Mouse (Mus musculus) heart, adult 2 months (tissue): Measurements from ENCODE around the gene Dab1. TPM values are rescaled to one million over a fixed set of nuclear protein-coding genes. Genes with fewer than 3 reads are reported as not detected.

Experiments used
- DNase-seq, 2 experiments: peaks; one replicate each; pipeline ENCODE4 v3.0.0; 2021
- H3K27ac ChIP-seq: fragments of 200-600 bp; 2 replicates; pipeline ENCODE4 v1.8.1; 2022
- H3K27me3 ChIP-seq: fragments of 200-500 bp; 2 replicates; pipeline ENCODE4 v1.6.1; 2012; ENCODE audit warnings: mild to moderate bottlenecking, low read length, inconsistent platforms, mixed read lengths; ENCODE audit not compliant: control insufficient read depth, insufficient read depth
- H3K36me3 ChIP-seq: fragments of 200-500 bp; 2 replicates; pipeline ENCODE4 v1.6.1; 2012; ENCODE audit warnings: low read length, inconsistent platforms; ENCODE audit not compliant: control insufficient read depth, insufficient read depth
- H3K4me1 ChIP-seq: fragments of 200-500 bp; 2 replicates; pipeline ENCODE4 v1.6.1; 2011; ENCODE audit warnings: low read length; ENCODE audit not compliant: control insufficient read depth, insufficient read depth
- H3K4me3 ChIP-seq: fragments of 200-600 bp; 2 replicates; pipeline ENCODE4 v1.8.1; 2022
- H3K79me2 ChIP-seq: fragments of 200-500 bp; replicated peaks from 2 replicates; pipeline ENCODE4 v1.6.1; 2012; ENCODE audit warnings: mild to moderate bottlenecking, inconsistent platforms, low read length, moderate library complexity, mixed read lengths; ENCODE audit not compliant: control insufficient read depth, insufficient read depth
- H3K9ac ChIP-seq: fragments of 200-500 bp; 2 replicates; pipeline ENCODE4 v1.6.1; 2012; ENCODE audit warnings: low read depth, mild to moderate bottlenecking, control low read depth, inconsistent platforms, low read length, mixed read lengths
- CTCF ChIP-seq: fragments of 200-600 bp; IDR thresholded peaks from 2 replicates; pipeline ENCODE4 v1.8.1; 2022; ENCODE audit warnings: antibody characterized with exemption, mild to moderate bottlenecking, moderate library complexity
- EP300 ChIP-seq: fragments of 200-500 bp; IDR thresholded peaks from 2 replicates; pipeline ENCODE4 v1.6.1; 2011; ENCODE audit warnings: low read depth, low read length, control low read depth; ENCODE audit not compliant: insufficient read depth
- POLR2A ChIP-seq: fragments of 200-500 bp; IDR thresholded peaks from 2 replicates; pipeline ENCODE4 v1.6.1; 2011; ENCODE audit warnings: mild to moderate bottlenecking, low read depth, low read length, control low read depth; ENCODE audit not compliant: insufficient read depth
- WGBS: fragments of 180-500 bp; shearing (Covaris S2); methylation state at CpG from one replicate; pipeline ENCODE4 v1.1.7; 2018; 5-methylcytosine and 5-hydroxymethylcytosine counted together
- intact Hi-C: fragments of 180-260 bp; cut with DNase I; formaldehyde crosslinking; loops from one replicate; pipeline ENCODE4 v1.15.1; 2025
- polyA plus RNA-seq: library from polyadenylated mRNA; depleted of rRNA; stranded (reverse); fragments of >200 nt; gene quantifications from 2 replicates; pipeline ENCODE4 v1.2.3, GENCODE M21; 2012
- total RNA-seq, 2 experiments: library from RNA; stranded (reverse); gene quantifications; 2 replicates each; pipeline ENCODE4 v1.2.3; 2021

The Dab1 gene
- total and polyA plus RNA-seq, 3 experiments = 0.21 TPM; not detected in 2

- TF ChIP-seq CTCF (no peak), POLR2A (no peak), EP300 (no peak)
- no peak overlapping the region for H3K9ac ChIP-seq
- no peaks in the 10 kb centered on the region for H3K4me1 ChIP-seq
- H3K79me2 ChIP-seq = no peaks in the 10 kb centered on the region
- no peak for DNase-seq
- H3K4me3 ChIP-seq = no peak overlapping the region
- no peaks in the 10 kb centered on the region for H3K27me3 ChIP-seq
- intact Hi-C loops = no loop called here
- no peak overlapping the region for H3K27ac ChIP-seq
- H3K36me3 ChIP-seq = no peaks in the 10 kb centered on the region
- WGBS = 85% methylated on average over 1 of the region's 1 CpGs
Observed at GRCm38 (mm10) chr4:104275260-104275659, 656.1 kb downstream of the Dab1 start.

DNA sequence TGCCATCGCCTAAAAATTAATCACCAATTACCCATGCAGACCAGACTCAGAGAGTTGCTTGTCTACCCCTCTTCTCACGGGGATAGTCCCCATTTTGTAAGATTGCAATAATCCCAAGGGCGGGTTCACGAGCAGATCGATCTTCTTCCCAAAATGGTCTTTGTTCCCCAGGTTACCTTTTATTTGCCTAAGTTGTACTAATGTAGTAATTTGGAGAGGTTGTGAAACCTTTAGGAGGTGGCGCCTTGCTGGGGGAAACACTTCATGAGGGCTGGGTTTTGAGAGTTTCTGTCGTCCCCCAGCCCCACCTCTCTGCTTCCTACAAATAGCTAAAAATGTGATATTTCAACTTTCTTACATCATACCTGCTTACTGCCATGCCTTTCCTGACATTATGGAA lies 657.8 kb downstream of the Dab1 start:
- Histone ChIP-seq H3K27ac (no peak overlapping the region), H3K9ac (no peak overlapping the region), H3K4me1 (no peaks in the 10 kb centered on the region), H3K79me2 (no peaks in the 10 kb centered on the region), H3K4me3 (no peak overlapping the region), H3K36me3 (no peaks in the 10 kb centered on the region), H3K27me3 (no peaks in the 10 kb centered on the region)
- 83% methylated on average over 7 of the region's 7 CpGs for WGBS
- intact Hi-C loops = no loop called here
- no peak for DNase-seq
- TF ChIP-seq POLR2A (no peak), CTCF (no peak)

DNA sequence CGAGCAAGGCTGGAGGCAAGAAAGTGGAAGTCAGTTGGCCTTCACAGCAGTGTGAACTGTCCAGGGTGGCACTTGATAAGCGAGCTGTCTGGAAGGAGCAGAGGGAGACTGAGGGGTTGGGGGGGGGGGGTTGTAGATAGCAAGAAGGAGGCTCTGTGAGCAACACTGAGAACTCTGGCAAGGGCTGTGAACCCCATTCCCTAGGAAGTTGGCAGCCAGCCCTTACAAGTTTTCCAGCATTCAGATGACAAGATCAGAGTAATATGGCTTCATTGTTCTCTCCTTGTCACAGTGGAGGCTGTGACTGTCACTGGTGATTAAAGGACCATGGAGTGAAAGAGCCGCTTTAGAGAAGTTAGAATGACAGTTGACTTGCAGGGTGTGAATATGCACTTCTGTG lies 662.4 kb downstream of the Dab1 start:
- no peaks in the 10 kb centered on the region for H3K36me3 ChIP-seq
- H3K27ac ChIP-seq = no peak overlapping the region
- TF ChIP-seq POLR2A = no peak
- TF ChIP-seq EP300 = no peak
- no peak for TF ChIP-seq CTCF
- WGBS = 44% methylated on average over 3 of the region's 3 CpGs
- H3K27me3 ChIP-seq = no peaks in the 10 kb centered on the region
- H3K4me1 ChIP-seq = no peaks in the 10 kb centered on the region
- no peak overlapping the region for H3K9ac ChIP-seq
- intact Hi-C loops = no loop called here
- H3K4me3 ChIP-seq = no peak overlapping the region
- H3K79me2 ChIP-seq = no peaks in the 10 kb centered on the region
- DNase-seq = no peak

DNA sequence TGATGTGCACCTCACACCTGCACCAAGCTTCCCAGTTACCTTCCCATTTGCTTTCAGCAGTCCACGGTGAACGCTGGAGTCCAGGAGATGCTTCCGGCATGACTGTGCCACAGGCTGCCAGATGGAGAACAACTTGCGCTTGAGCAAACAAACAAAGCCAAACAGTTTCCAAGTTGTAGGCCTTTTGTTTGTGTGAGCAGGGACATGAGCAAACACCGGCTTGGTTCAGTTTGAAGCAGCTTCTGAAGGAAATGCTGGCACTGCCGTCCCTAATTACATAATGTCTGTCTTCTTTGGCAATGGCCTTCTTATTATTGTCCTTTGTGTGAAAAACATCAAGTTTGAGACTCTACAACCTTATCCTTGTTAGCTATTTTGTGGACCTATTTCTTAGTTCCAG lies 664.7 kb downstream of the Dab1 start:
- Histone ChIP-seq H3K9ac (no peak overlapping the region), H3K79me2 (no peaks in the 10 kb centered on the region), H3K27me3 (no peaks in the 10 kb centered on the region), H3K4me1 (no peaks in the 10 kb centered on the region), H3K27ac (no peak overlapping the region), H3K36me3 (no peaks in the 10 kb centered on the region), H3K4me3 (no peak overlapping the region)
- no peak for TF ChIP-seq EP300
- no peak for TF ChIP-seq CTCF
- no peak for TF ChIP-seq POLR2A
- intact Hi-C loops = no loop called here
- 70% methylated on average over 6 of the region's 6 CpGs for WGBS
- DNase-seq = no peak

- no peaks in the 10 kb centered on the region for H3K27me3 ChIP-seq
- no peak overlapping the region for H3K4me3 ChIP-seq
- no peak for DNase-seq
- 63% methylated on average over 3 of the region's 3 CpGs for WGBS
- intact Hi-C loops = no loop called here
- H3K9ac ChIP-seq = no peak overlapping the region
- TF ChIP-seq EP300 = no peak
- no peak for TF ChIP-seq CTCF
- no peak for TF ChIP-seq POLR2A
- H3K27ac ChIP-seq = no peak overlapping the region
- H3K4me1 ChIP-seq = no peaks in the 10 kb centered on the region
- H3K79me2 ChIP-seq = no peaks in the 10 kb centered on the region
- no peaks in the 10 kb centered on the region for H3K36me3 ChIP-seq
Observed at GRCm38 (mm10) chr4:104288401-104288800, 669.2 kb downstream of the Dab1 start.

DNA sequence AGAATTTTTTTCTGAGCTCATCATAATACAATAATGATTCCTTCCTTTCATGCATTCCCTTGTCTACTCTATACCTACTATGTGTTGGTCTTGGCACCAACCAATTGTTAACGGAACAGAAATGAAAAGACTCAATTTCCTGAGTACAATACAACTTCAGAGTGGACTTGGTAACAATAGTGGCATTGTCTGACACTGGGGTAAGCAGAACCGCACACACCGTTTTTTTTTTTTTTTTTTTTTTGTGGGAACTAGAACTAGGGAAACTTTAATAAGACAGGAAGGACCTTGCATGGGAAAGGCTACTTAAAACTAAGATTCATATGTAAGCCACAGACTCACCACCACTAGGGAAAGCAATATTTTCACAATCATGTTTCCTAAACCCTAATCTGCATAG lies 682.6 kb downstream of the Dab1 start:
- intact Hi-C loops = no loop called here
- no peaks in the 10 kb centered on the region for H3K27me3 ChIP-seq
- H3K36me3 ChIP-seq = no peaks in the 10 kb centered on the region
- no peak overlapping the region for H3K4me3 ChIP-seq
- WGBS = 53% methylated on average over 3 of the region's 3 CpGs
- H3K9ac ChIP-seq = no peak overlapping the region
- no peaks in the 10 kb centered on the region for H3K4me1 ChIP-seq
- no peak overlapping the region for H3K27ac ChIP-seq
- no peaks in the 10 kb centered on the region for H3K79me2 ChIP-seq
- no peak for DNase-seq
- TF ChIP-seq CTCF (no peak), EP300 (no peak), POLR2A (no peak)
